Mouse (Mus musculus): ENCODE results near the gene Slc7a5.

The Slc7a5 gene

DNA sequence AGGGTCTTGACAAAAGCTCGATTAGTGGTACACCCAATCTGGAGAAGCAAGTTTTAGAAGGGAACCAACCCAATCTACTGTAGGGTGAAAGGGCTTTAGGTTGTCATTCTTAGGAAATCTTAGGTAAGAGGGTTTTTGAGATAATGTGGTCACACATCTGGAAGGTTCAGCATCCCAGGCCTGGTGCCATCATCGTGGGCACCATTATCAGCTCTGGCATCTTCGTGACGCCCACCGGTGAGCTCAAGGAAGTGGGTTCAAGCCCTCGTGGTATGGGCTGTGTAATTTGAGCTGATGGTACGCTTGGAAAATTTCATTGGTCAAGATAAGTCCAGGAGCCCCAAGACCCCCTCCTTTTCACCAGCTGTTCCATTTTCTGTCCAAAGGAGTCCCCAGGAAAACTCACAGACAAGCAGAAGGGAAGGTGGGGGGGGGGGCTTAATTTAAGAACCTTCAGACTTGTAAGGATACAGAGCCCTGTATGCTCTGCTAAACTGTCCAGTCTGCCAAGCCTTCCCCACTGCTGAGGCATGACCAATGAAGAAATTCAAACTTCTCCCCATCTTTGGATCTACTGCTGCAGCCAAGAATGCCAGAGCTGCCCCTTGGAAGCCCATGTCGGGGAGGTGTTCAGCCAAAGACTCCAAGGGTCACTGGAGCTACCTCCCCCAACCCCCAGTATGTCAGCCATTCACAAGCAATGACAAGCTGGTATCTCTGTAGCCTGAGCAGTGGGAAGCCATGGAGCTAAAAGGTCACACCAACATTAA is 1.1 kb upstream of the Slc7a5 start:
- no peak for DNase-seq (ENCODE audit: low spot score in 2 of 2)

- peak in 1 of 2 experiments; percentile 42 for DNase-seq (ENCODE audit: low spot score in 2 of 2)
Observed at GRCm38 (mm10) chr8:121906542-121907512, 667 bp downstream of the Slc7a5 start.

- DNase-seq (ENCODE audit: low spot score in 2 of 2) = no peak
Observed at GRCm38 (mm10) chr8:121905864-121906263, 1.6 kb downstream of the Slc7a5 start.

DNA sequence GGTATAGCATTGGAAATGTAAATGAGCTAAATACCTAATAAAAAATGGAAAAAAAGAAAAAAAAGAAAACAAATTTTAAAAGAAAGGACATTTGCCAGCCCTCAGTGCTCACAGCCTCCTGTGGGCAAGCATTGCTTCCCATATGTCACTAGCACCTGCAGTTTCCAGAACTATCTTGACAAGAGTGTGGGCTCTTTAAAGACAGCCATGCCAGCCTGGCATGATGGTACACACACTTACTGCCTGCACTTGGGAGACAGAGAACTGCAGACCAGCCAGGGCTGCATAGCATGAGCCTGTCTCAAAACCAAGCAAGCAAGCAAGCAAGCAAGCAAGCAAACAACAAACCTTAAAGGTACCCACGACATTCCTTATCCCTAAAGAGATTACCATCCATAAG is 2.1 kb downstream of the Slc7a5 start:
- DNase-seq (ENCODE audit: low spot score in 2 of 2) = no peak

DNA sequence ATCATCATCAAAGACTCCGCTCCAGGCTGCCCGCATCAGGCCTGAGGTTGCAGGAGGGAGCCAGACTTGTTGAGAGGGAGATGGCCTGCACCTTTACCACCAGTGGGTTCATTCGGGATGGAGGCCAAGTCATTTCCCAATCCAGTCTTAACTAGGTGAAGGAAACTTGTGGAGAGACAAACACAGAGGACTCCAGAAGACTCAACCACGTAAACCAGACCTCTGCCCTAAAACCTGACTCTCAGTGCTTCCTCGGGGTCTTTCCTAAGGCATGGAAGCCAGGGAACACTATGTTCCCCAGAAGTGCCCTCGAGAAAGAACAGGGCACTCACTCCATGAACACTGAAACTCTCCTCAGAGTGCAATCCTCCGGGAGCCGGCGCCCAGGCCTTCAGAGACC is 2.5 kb downstream of the Slc7a5 start:
- DNase-seq (ENCODE audit: low spot score in 2 of 2) = no peak

GRCm38 (mm10) chr8:121903977-121904376 is 3.5 kb downstream of the Slc7a5 start:
- DNase-seq (ENCODE audit: low spot score in 2 of 2) = no peak

DNA sequence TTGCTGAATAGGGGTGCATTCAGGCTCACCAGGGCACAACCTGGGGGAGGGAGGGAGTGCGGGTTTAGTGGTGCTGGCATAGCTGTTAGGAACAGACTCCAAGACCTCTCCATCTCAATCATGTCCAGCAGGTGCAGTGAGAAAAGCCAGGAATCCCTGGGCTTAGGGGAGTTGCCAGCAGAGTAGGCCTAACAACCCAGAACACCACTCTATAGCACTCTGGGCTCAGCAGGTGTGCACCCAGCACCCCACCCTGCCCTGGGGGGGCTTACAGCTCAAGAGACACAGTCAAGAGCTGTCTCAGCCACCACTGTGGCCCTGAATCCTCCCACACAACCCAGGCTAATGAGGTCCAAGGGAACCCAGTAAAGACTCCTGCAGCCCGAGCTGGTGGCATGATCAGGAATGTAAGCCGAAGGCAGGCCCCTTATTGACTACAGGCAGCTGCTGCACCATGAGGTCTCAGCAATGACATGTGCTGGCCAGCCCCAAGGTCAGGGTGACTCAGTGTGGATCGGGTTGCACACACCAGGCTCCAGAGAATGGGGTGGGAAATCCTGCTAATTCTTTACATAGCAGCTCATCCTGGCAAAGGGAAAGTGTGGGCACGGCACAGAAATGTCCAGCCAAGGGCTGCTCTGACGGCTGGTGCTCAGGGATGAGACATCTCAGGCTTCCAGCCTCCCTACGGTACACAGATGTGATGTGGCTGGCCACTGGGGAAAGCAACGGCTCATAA is 5.8 kb downstream of the Slc7a5 start:
- no peak for DNase-seq (ENCODE audit: low spot score in 2 of 2)

DNA sequence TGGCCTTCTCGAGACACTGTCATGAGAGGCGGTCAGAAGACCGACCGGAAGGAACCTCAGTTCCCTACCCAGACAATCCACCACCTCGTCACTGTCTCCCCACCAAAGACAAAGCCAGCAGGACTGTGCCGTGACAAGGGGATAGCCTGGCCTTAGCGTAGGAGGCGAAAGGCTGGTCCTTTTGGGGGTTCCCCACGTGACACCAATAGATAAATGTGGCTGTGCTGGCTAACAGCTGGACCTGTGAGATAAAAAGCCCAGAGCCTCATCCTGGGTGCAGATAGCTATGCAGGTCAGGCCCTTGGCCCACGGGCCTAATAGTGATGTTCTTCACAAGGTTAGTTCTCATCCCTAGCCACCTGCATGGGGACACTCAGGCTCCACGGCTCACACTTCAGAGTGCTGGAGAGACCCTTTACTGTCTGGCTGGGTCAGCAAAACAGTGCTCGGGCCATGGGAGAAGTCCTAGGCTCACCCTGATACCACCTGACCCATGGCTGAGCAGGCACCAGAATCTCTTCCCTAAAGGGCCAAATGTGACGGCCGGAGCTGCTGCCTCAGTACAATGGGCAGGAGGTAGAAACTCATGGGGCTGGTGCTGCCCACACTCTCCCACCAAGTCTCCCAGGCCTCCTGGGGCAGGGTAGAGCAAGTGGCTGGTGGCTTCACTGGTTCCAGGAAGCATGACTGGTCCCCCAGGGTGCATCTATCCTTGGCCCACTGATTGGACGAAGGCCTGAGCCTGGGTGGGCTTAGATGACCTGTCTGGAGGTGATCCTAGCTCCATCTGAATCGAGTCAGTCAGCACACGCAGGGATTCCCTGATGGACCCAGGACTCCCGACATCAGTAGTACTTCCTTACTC is 8.1 kb downstream of the Slc7a5 start:
- no peak for DNase-seq (ENCODE audit: low spot score in 2 of 2)

DNA sequence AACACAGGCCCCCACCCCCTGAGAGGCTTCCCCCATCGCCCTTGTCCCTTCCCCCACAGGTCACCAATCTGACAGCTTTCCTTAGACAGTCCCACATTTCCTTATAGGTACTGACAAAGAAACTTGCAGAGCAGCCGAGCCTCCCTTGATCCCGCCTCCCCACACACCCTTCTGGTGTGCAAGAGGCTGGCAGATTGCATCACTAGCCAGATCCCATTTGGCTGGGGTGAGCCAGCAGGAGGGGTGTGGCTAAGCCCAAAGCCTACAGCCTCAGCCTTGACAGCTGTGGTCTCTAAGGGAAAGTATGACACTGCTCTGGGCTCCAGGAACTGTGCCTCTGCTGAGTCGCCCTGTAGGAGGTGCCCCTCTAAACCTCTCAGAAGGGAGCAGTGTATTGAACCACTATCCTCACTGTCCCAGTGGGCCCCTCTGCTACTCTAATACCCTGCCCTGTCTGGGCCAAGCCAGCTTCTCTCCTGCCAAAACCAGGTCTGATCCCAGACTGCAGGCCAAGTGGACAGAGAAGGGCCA is 9.0 kb downstream of the Slc7a5 start:
- DNase-seq (ENCODE audit: low spot score in 2 of 2) = peak; percentile 65 to 82

GRCm38 (mm10) chr8:121897871-121898381 is 9.6 kb downstream of the Slc7a5 start:
- DNase-seq (ENCODE audit: low spot score in 2 of 2) = peak; percentile 59 to 74

- DNase-seq (ENCODE audit: low spot score in 2 of 2) = no peak
Observed at GRCm38 (mm10) chr8:121897205-121897604, 10.3 kb downstream of the Slc7a5 start.

DNA sequence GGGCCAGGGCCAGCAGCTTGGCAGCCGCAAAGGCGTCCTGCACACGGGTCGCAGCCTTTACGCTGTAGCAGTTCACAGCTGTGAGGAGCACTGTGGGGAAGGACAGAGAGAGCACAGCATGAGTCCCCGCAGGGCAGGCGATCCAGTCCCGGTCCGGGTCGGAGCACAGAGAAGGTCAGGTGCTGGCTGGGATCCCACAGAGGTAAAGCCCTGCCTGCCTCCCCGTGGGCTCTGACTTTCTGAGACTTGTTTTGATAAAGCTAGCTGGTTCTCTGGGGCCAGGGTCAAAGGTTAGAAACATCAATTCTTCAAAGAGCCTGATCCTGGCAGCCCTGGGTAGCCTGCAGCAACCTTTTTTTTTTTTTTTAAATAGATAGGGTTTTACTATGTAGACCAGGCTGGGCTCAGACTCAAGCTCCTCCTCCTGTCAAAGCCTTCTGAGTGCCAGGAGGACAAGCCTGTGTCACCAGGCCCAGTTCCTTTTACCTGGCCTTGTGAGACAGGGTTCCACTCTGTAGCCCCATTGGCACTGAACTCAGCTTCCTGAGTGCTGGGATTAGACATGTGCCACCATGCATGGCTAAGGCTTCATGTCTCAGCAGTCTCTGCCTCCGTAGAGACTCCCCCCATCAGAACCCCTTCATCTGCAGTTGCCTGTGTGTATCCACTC is 10.9 kb downstream of the Slc7a5 start:
- no peak for DNase-seq (ENCODE audit: low spot score in 2 of 2)

DNA sequence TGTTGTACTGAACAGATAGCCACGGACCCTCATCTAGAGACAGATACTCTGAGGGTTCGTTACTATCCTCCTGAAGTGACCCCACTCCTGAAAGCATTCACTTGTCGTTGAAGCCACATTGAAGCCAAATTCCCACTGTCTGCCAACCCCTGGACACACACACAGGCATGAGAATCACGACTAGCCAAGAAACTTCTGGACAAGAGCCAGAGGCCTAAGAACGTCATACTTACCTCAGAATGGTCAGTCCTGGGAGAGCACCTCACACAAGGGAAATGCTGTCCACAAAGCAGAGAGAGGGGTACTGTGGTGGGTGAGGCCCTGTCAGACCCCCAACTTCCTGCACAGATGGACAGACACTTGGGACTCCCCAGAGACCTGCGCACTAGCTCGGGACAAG is 11.6 kb downstream of the Slc7a5 start:
- no peak for DNase-seq (ENCODE audit: low spot score in 2 of 2)

DNA sequence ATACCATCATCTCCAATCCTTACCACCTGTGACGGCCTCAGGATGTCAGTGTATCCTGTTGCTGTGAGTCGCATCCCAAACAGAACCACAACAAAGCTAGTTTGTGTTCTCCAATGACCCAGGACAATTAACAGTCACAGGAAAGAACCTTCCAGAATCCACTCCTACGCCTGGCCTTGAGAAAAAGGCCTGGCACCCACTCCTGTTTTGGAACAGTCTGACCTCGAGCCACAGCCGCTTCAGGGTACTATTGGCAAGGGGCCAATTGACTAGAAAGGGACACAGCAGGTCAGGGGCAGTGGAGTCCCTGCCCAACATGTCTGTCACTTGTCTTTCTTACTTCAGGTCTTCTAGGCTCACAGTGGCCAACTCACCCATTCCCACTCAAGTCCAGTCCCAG is 14.6 kb downstream of the Slc7a5 start:
- no peak for DNase-seq (ENCODE audit: low spot score in 2 of 2)

- no peak for DNase-seq (ENCODE audit: low spot score in 2 of 2)
Observed at GRCm38 (mm10) chr8:121889810-121890785, 17.4 kb downstream of the Slc7a5 start.

DNA sequence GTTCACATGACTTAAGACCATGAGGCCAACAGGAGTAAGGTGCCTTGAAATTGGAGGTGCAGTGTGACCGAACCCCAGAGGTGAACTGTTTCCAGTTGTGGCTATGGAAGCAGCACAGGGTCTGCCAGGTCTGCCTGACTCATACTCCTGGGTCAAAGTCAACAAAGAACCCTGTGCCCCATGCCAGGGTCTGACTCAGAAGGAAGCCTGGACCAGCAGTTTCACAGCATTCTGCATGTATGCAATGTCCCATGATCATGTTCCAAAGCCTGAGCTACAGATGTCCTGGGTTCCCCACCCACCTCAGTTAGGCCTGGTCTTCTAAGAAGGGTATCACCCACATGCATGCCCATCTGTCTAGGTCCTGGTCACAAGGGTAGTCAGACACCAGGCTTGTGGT is 18.2 kb downstream of the Slc7a5 start:
- DNase-seq (ENCODE audit: low spot score in 2 of 2) = no peak

DNA sequence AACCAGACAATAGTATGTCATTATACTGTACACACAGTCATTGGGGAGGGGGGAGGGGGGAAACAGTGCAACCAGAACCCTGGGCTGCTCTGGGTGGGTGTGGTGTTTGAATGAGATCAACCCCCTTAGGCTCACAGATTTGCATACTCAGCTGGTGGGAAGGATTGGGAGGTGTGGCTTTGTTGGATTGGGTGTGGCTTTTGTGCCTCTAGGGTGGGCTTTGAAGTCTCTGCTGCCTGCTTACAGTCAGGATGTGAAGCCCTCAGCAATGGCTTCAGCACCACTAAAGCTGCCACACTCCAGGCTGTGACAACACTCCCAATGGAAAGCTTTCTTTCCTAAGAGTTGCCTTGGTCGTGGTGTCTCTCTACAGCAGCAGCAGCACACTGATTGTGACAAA is 19.9 kb downstream of the Slc7a5 start:
- DNase-seq (ENCODE audit: low spot score in 2 of 2) = no peak

DNA sequence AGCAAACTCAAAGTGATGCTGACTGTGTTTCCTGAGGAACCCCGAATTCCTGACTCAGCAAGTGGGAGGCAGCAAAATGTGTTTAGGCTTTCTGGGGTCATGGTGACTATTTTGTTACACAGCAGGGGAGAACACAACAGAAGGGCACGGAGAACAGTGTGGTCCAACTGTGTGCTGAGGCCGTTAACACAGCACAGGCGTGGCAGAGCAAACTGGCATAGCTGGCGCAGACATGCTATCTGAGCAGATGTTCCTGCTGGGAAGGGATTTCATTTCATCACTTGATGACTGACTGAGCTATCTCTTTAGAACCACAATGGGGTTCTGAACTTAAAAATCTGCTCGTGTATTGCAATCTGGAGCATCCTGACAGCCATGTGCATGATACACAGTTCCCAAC is 22.1 kb downstream of the Slc7a5 start:
- no peak for DNase-seq (ENCODE audit: low spot score in 2 of 2)

DNA sequence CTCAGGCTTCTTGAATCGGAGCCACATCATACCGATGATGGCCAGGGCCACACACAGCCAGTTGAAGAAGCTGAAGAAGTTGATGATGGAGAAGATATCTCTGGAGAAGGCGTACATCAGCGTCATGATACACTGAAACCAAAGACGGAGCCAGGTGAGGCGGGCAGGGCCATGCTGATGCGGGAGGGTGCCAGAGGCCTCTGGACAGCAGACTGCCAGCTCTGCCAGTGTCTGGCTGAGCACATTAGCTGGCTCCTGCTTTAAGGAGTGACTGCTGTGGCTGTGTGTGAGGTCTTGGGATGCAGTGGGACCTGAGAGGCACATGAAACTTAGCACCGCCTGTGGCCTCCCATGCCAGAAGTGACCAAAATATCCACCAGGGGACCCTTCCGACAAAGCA is 22.5 kb downstream of the Slc7a5 start:
- DNase-seq (ENCODE audit: low spot score in 2 of 2) = no peak
